Mouse (Mus musculus): ENCODE measurements around the gene Phactr1. TPM values are rescaled to one million over a fixed set of nuclear protein-coding genes. Genes with fewer than 3 reads are reported as not detected.
"Not testable (repeated sequence)": the region's sequence is repeated elsewhere in the genome, so short reads cannot be mapped to it uniquely, and the experiment has no call there.

Phactr1 gene
- total RNA-seq, 2 experiments from 2014 or later: 12.9 to 13.9 TPM

GRCm38 (mm10) chr13:42929529-42930235 lies 249.3 kb downstream of the Phactr1 start:
- no peak for DNase-seq

- DNase-seq: no peak
These were observed 251.6 kb downstream of the Phactr1 start for GRCm38 (mm10) chr13:42932046-42932445.

DNA sequence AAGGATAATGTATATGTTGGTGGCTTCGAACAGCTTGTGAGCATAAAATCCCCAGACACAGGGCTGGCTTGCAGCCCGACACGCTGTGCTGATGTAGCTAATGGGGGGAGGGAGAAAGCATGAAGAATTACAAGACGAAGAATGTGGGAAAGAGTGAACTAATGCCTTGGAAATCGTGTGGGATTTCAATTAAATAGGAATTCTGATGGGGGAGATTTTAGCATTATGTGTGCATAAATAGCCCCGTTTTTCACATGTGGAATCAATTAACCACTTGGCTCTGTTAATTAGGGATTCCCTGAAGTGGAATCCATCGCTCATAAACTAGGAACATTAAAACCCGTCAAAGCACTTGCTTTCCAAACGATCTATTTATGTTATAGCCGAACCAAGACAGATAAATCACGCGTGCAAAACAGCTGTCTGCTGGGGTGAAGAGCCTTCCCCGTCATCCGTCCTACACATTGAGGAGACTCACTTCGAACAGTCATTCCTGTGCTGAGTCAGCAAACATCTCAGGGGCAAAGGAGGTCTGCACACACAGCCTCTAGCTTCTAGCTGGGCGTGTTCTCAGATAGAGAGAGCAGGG lies 254.2 kb downstream of the Phactr1 start:
- no peak for DNase-seq

DNA sequence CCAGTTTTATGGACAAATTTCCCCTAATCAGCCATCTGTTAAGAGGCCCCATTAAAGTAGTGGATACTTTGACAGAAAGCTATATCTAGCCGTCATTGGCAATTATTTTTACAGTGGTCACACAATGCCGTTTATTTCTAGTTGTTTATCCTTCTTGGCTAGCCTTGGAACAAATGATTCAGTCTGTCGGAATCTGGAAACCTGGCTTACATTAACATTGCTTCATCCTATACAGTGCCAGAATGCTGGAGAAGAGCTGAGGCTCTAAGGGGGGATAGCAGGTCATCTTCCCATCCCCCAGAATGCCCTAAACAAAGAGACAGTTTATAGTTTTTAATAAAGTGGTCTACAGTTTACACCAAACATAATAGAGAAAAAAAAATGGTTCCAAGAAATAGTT lies 257.4 kb downstream of the Phactr1 start:
- DNase-seq: no peak

GRCm38 (mm10) chr13:42938346-42938745 lies 257.9 kb downstream of the Phactr1 start:
- no peak for DNase-seq

DNA sequence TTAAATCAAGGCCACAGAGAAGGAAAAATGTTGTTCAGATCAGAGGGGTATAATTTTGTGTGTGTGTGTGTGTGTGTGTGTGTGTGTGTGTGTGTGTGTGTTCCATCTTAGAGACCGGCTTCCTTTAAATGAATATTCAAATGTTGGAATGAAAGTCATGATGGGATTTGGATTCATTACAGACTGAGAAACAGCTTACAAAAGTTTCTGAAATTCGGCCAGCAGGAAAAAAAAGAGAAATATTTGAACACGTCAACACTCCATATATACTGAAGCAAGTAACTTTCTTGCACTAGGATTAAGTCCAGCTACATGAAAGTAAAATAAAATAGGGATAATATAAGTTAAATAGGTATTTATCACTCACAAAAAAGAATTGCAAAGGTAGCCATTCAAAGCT lies 259.8 kb downstream of the Phactr1 start:
- DNase-seq: no peak

DNA sequence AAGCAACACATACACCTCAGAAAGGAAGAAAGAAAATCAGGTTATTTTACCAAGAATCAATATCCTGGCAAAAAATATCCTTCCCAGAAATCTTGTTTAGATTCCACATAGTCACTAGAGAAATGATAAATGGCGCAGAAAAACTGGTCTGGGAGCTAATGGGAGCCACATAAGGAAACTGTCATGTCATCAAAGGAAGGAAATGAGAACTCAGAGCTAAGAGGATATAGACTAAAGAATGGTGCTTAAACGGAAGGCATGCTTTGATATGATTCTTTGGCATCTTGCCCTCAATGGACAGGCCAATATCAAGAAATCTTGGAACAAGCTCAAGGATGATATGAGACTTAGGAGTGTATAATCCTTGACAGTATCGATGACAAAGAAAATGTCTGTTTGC lies 263.7 kb downstream of the Phactr1 start:
- DNase-seq: no peak

- not testable (repeated sequence) for DNase-seq
These were observed 264.8 kb downstream of the Phactr1 start for GRCm38 (mm10) chr13:42945201-42945600.

- DNase-seq: no peak
These were observed 268.4 kb downstream of the Phactr1 start for GRCm38 (mm10) chr13:42948717-42949265.

- no peak for DNase-seq
These were observed 268.9 kb downstream of the Phactr1 start for GRCm38 (mm10) chr13:42949336-42949735.

GRCm38 (mm10) chr13:42950056-42950455 lies 269.6 kb downstream of the Phactr1 start:
- DNase-seq: no peak

GRCm38 (mm10) chr13:42952037-42952721 lies 271.8 kb downstream of the Phactr1 start:
- DNase-seq: no peak

GRCm38 (mm10) chr13:42953071-42953470 lies 272.6 kb downstream of the Phactr1 start:
- no peak for DNase-seq

DNA sequence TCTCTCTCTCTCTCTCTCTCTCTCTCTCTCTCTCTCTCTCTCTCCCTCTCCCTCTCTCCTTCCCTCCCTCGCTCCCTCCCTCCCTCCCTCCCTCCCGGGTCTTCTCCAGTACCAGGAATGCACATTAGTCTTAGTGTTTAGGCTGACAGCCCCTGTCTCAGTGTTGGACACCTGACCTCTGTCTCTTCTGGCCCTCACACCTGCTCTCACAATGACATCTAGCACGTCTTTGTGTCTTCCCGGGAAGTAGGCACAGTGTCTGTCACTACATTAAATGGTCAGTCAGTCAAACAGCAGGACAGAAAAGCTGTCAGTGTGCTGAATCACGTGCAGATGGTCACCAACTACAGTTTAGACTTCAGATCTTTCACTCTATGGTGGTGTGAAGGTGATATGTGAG lies 273.7 kb downstream of the Phactr1 start:
- no peak for DNase-seq

DNA sequence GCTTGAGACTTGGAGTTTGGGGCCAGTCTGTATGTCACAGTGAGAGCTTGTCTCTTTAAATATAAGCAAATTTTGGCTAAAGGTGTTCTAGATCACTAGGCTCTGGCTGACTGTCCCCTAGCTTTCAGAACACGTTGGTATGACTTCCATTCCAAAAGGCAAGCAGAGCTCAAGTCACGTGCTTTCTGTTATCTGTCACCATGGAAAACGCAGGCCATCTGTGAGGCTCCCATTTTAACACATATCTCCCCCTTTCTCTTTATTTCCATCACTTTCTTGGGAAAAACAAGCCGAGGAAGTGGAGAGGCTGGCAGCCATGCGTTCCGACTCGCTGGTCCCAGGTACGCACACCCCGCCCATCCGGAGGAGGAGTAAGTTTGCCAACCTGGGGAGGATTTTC lies 275.9 kb downstream of the Phactr1 start:
- no peak for DNase-seq

DNA sequence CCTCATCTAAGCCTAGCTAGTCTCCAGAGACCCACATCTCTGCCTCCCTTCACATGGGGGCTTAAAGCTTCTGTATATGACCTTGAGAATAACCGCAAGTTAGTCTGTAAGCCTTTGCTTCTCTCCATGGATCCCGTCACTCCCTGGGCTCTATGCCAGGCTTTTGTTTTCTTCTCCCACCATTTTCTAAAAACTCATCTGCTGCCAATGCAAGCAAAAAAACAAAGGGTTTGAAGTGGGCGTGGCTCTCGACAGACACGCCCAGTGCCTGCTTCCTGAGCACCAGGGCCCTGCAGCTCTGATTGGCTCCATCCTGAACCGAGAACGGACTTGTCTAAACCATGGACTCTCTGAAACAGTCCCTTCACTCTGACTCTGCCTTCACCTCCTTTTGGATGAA lies 277.4 kb downstream of the Phactr1 start:
- no peak for DNase-seq

DNA sequence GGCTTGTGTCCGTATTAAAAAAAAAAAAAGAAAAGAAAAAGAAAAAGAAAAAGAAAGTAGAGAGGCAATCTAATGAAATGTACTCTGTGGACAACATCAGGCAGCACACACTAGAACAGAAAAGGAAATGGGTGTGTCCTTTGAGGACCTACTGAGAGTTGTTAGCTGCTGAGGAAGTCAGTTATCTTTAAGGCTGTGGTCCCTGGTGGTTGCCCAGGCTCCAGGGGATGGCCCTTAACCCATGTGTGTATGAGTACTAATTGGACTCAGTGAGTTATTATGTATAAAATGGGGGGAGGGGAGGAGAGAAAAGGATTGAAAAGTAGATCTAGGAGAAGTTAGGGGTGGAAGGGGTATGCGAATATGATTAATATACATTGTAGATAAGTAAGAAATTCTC lies 278.4 kb downstream of the Phactr1 start:
- no peak for DNase-seq

- no peak for DNase-seq
These were observed 281.1 kb downstream of the Phactr1 start for GRCm38 (mm10) chr13:42961561-42961960.

- no peak for DNase-seq
These were observed 288.1 kb downstream of the Phactr1 start for GRCm38 (mm10) chr13:42968537-42968936.

- DNase-seq: no peak
These were observed 293.1 kb downstream of the Phactr1 start for GRCm38 (mm10) chr13:42973561-42973960.

DNA sequence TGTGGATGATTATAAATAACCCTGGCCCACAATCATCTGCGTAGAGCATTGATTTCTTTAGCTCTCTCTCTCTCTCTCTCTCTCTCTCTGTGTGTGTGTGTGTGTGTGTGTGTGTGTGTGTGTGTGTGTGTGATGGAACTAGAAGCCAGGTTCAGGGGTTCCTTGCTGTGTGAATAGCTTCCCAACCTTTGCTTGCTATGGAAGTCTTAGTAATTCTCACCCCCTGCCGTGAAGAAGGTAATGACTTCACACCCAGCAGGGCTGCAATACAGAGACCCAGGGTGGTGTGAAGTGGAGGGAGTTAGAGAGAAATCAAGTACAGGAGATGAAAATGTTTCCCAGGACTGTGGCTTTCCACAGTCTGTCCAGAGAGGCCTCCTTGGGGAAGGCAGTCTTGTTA lies 293.5 kb downstream of the Phactr1 start:
- DNase-seq: no peak

DNA sequence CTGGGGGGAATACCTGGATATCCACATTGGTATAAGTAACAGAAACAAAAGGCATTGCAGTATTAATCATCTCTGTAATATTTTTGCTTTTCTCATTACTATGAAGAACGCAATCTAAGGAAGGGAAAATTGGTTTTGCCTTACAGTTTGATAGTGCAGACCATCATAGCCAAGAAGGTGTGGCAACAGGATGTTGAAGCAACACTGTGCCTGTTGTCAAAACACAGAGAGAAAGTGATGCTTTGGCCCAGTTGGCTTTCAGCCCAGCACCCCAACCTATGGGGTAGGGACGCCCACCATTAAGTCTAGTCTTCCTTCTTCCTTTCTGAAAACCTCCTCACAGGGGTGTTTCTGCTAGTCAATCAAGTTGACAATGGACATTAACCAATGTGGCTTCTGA lies 294.1 kb downstream of the Phactr1 start:
- no peak for DNase-seq

GRCm38 (mm10) chr13:42976144-42976543 lies 295.7 kb downstream of the Phactr1 start:
- DNase-seq: no peak
